In genomic region chr1:91186677-91187076, GRCm38 (mm10) we compare ENCODE assay signal across 22 mouse cellular contexts. TPM values are rescaled to one million over a fixed set of nuclear protein-coding genes. Genes with fewer than 3 reads are reported as not detected.
DNase-seq lines count a peak whose midpoint lies in the region; ATAC-seq and TF ChIP-seq lines count a peak whose summit lies in the region.
"Had no signal": no experiment of that assay in that cellular context is flagged by ENCODE, and none has a peak within 500 bp of the region (broad histone marks: within the 10 kb centered on the region; RNA-seq: fewer than 3 reads in every experiment).

No protein-coding gene starts in this region.

- WGBS in heart, postnatal 0 days, result 81% methylated on average over 6 of the region's 6 CpGs
- WGBS in heart, embryonic 11.5 days (ENCODE audit: insufficient replicate concordance), result 81% methylated on average over 6 of the region's 6 CpGs
- 34% methylated on average over 6 of the region's 6 CpGs for WGBS in bone marrow, adult 2 months
- 48% methylated on average over 6 of the region's 6 CpGs for WGBS in liver, embryonic 16.5 days (ENCODE audit: insufficient replicate concordance)

- H3K4me1 ChIP-seq in heart, postnatal 0 days (ENCODE audit: control insufficient read depth, insufficient read depth), result 0 out of 2 replicates have a peak, but pooled peaks cover 10% of the 10 kb centered on the region
- 0 out of 2 replicates have a peak, but pooled peaks cover 2% of the 10 kb centered on the region for H3K4me1 ChIP-seq in heart, embryonic 11.5 days (ENCODE audit: control insufficient read depth, insufficient read depth, low read length)
- peaks cover 10% of the 10 kb centered on the region for H3K4me1 ChIP-seq in bone marrow, adult 2 months (ENCODE audit: control insufficient read depth, insufficient read depth, low read length)
- H3K4me1 ChIP-seq in liver, embryonic 16.5 days (ENCODE audit: control insufficient read depth, low read depth, low read length), result peaks cover 4% of the 10 kb centered on the region
- H3K4me1 ChIP-seq: limb, embryonic 12.5 days had no signal

- H3K27me3 ChIP-seq in heart, postnatal 0 days (ENCODE audit: control insufficient read depth, insufficient read depth, low read length), result no peaks in the 10 kb centered on the region
- no peaks in the 10 kb centered on the region for H3K27me3 ChIP-seq in heart, embryonic 11.5 days (ENCODE audit: control insufficient read depth, insufficient read depth, low read length)
- no peaks in the 10 kb centered on the region for H3K27me3 ChIP-seq in liver, embryonic 16.5 days (ENCODE audit: control insufficient read depth, insufficient read depth, low read depth, low read length)
- H3K27me3 ChIP-seq: embryonic facial prominence, embryonic 13.5 days had no signal

- no peak for TF ChIP-seq CTCF in heart, postnatal 0 days (IDR thresholded peaks at IDR 0.05; ENCODE audit: low read depth)
- no peak for TF ChIP-seq CTCF in bone marrow, adult 2 months (IDR thresholded peaks at IDR 0.05; ENCODE audit: control insufficient read depth, insufficient read depth, low read length)

- no peak overlapping the region for H3K4me3 ChIP-seq in heart, postnatal 0 days (ENCODE audit: low read depth, low read length)
- H3K4me3 ChIP-seq in heart, embryonic 11.5 days (ENCODE audit: low read depth, low read length), result no peak overlapping the region
- H3K4me3 ChIP-seq in bone marrow, adult 2 months (replicated peaks; ENCODE audit: control insufficient read depth, low read depth, low read length), result no peak overlapping the region
- H3K4me3 ChIP-seq in liver, embryonic 16.5 days (ENCODE audit: low read depth, low read length), result no peak overlapping the region
- H3K4me3 ChIP-seq: embryonic facial prominence, embryonic 13.5 days; limb, embryonic 12.5 days had no signal

- H3K9me3 ChIP-seq in heart, postnatal 0 days (replicated peaks; ENCODE audit: control insufficient read depth, low read length), result 0 out of 2 replicates have a peak, but pooled peaks cover 4% of the 10 kb centered on the region
- H3K9me3 ChIP-seq in heart, embryonic 11.5 days (replicated peaks; ENCODE audit: control insufficient read depth, low read length), result no peaks in the 10 kb centered on the region; the same call in 1 of the 2 replicates
- H3K9me3 ChIP-seq in liver, embryonic 16.5 days (replicated peaks; ENCODE audit: control insufficient read depth, low read length), result no peaks in the 10 kb centered on the region
- H3K9me3 ChIP-seq: limb, embryonic 12.5 days had no signal

- TF ChIP-seq POLR2A in bone marrow, adult 2 months (IDR thresholded peaks at IDR 0.05; ENCODE audit: borderline replicate concordance, control insufficient read depth, low read depth, low read length), result no peak

- ATAC-seq in heart, postnatal 0 days (ENCODE audit: insufficient read depth, low read depth), result no peak
- ATAC-seq in heart, embryonic 11.5 days (replicated peaks; ENCODE audit: insufficient number of reproducible peaks, low FRiP score, low TSS enrichment), result no peak
- no peak for ATAC-seq in liver, embryonic 16.5 days (ENCODE audit: low read depth)
- ATAC-seq: forebrain, embryonic 16.5 days had no signal

- DNase-seq in heart, postnatal 0 days (ENCODE audit: low spot score), result no peak
- peak; percentile 81 for DNase-seq in 416B (ENCODE audit: low read depth)
- DNase-seq in frontal cortex, postnatal 36 days (ENCODE audit: low spot score in 2 of 2), result no peak
- no peak for DNase-seq in spleen, adult 12 weeks (ENCODE audit: low spot score)
- no peak for DNase-seq in cerebellum, postnatal 4 days (ENCODE audit: low spot score in 2 of 2)
- DNase-seq: adrenal gland, adult 2 months; cerebellum, adult 9-11 months; kidney, adult 18-20 months; kidney, postnatal 14 days; lung, adult 2 months had no signal

- H3K9ac ChIP-seq in heart, postnatal 0 days (replicated peaks; ENCODE audit: low read depth, low read length), result no peak overlapping the region
- H3K9ac ChIP-seq in heart, embryonic 11.5 days (ENCODE audit: low read depth, low read length), result no peak overlapping the region
- no peak overlapping the region for H3K9ac ChIP-seq in liver, embryonic 16.5 days (ENCODE audit: low read depth, low read length)
- H3K9ac ChIP-seq: embryonic facial prominence, embryonic 13.5 days; limb, embryonic 12.5 days had no signal

- H3K36me3 ChIP-seq in heart, postnatal 0 days (replicated peaks; ENCODE audit: control insufficient read depth, insufficient read depth, low read length), result no peaks in the 10 kb centered on the region
- H3K36me3 ChIP-seq in heart, embryonic 11.5 days (ENCODE audit: control insufficient read depth, insufficient read depth, low read length), result peaks cover 4% of the 10 kb centered on the region; the same call in 1 of the 2 replicates
- no peaks in the 10 kb centered on the region for H3K36me3 ChIP-seq in liver, embryonic 16.5 days (ENCODE audit: control insufficient read depth, insufficient read depth)
- H3K36me3 ChIP-seq: embryonic facial prominence, embryonic 13.5 days; limb, embryonic 12.5 days had no signal

- no peak for TF ChIP-seq EP300 in heart, postnatal 0 days (IDR thresholded peaks at IDR 0.05; ENCODE audit: low read depth)

- H3K27ac ChIP-seq in heart, postnatal 0 days (ENCODE audit: low read depth), result peak overlapping the region; percentile 47; the same call in 1 of the 2 replicates
- no peak overlapping the region for H3K27ac ChIP-seq in heart, embryonic 11.5 days (ENCODE audit: low read depth, low read length)
- peak overlapping the region; percentile 89 for H3K27ac ChIP-seq in bone marrow, adult 2 months (ENCODE audit: control insufficient read depth, insufficient read depth, low read depth, low read length, poor library complexity)
- H3K27ac ChIP-seq in liver, embryonic 16.5 days (ENCODE audit: low read length), result peak overlapping the region; percentile 25; the same call in 1 of the 2 replicates
- H3K27ac ChIP-seq: embryonic facial prominence, embryonic 13.5 days; limb, embryonic 12.5 days had no signal

- H3K4me2 ChIP-seq in heart, postnatal 0 days (ENCODE audit: low read depth, low read length), result no peak overlapping the region
- H3K4me2 ChIP-seq in heart, embryonic 11.5 days, result no peak overlapping the region
- H3K4me2 ChIP-seq in liver, embryonic 16.5 days (ENCODE audit: low read depth, low read length), result no peak overlapping the region
- H3K4me2 ChIP-seq: embryonic facial prominence, embryonic 13.5 days; limb, embryonic 12.5 days; midbrain, embryonic 11.5 days had no signal

RNA-seq across cellular contexts. Expression of gene Ramp1, which starts 7.1 kb away (rescaled TPM):
- 46.7 and 59.5 TPM in 2 replicates for total RNA-seq in heart, postnatal 0 days (2014; rRNA removed; ENCODE audit: low replicate concordance)
- 62.4 and 65.5 TPM in 2 replicates for polyA plus RNA-seq in heart, postnatal 0 days (2015; fragmentation: Nextera tagmentation; extraction: Ambion mirVana)
- polyA plus RNA-seq in heart, embryonic 11.5 days (2014; fragmentation: Nextera tagmentation; extraction: Ambion mirVana), result 23.5 and 28.2 TPM in 2 replicates
- polyA plus RNA-seq in bone marrow, adult 2 months (2011; ENCODE audit: insufficient read depth, insufficient read length, low replicate concordance, missing spikeins), result 12.9 and 22.2 TPM in 2 replicates
- polyA plus RNA-seq in liver, embryonic 16.5 days (2015; fragmentation: Nextera tagmentation; extraction: Ambion mirVana), result 4.9 and 5.2 TPM in 2 replicates

RNA-seq across cellular contexts. Expression of gene Rbm44, which starts 41.8 kb away (rescaled TPM):
- total RNA-seq in heart, postnatal 0 days (2014; rRNA removed; ENCODE audit: low replicate concordance), result 0.04 and 4.4 TPM in 2 replicates
- polyA plus RNA-seq in heart, postnatal 0 days (2015; fragmentation: Nextera tagmentation; extraction: Ambion mirVana), result 0.71 and 0.97 TPM in 2 replicates
- 1.9 and 2.4 TPM in 2 replicates for polyA plus RNA-seq in heart, embryonic 11.5 days (2014; fragmentation: Nextera tagmentation; extraction: Ambion mirVana)
- 4.2 and 11.0 TPM in 2 replicates for polyA plus RNA-seq in bone marrow, adult 2 months (2011; ENCODE audit: insufficient read depth, insufficient read length, low replicate concordance, missing spikeins)
- 0.63 and 0.96 TPM in 2 replicates for polyA plus RNA-seq in liver, embryonic 16.5 days (2015; fragmentation: Nextera tagmentation; extraction: Ambion mirVana)
- total RNA-seq: adrenal gland, adult 2 months; gastrocnemius, adult 8-10 months; heart, adult 18-20 months; layer of hippocampus, postnatal 10 days had no signal
- polyA plus RNA-seq: adrenal gland, adult 2 months; C2C12; lung, adult 2 months; small intestine, adult 2 months had no signal
